7 mouse cellular contexts compared by ENCODE assay signal in genomic region chr3:65494291-65494763, GRCm38 (mm10). TPM values are rescaled to one million over a fixed set of nuclear protein-coding genes. Genes with fewer than 3 reads are reported as not detected.
DNase-seq lines count a peak whose midpoint lies in the region; ATAC-seq and TF ChIP-seq lines count a peak whose summit lies in the region.

No protein-coding gene starts in this region.

- ATAC-seq in heart, embryonic 11.5 days (replicated peaks; ENCODE audit: insufficient number of reproducible peaks, low FRiP score, low TSS enrichment), result peak; percentile 42; the same call in 1 of the 2 replicates
- ATAC-seq in kidney, embryonic 14.5 days (ENCODE audit: low FRiP score, low TSS enrichment), result peak; percentile 32; the same call in 1 of the 2 replicates
- peak; percentile 57; the same call in 1 of the 2 replicates for ATAC-seq in lung, postnatal 0 days

- DNase-seq in R1 (ENCODE audit: low read depth, low spot score), result peak; percentile 43
- DNase-seq in adrenal gland, postnatal 36 days, result peak; percentile 6 to 29
- peak; percentile 59 for DNase-seq in lung, postnatal 0 days (ENCODE audit: low spot score)
- peak; percentile 12 for DNase-seq in testis, postnatal 14 days (ENCODE audit: low spot score)
- DNase-seq in urinary bladder, postnatal 25 days (ENCODE audit: low spot score), result no peak

- H3K36me3 ChIP-seq in heart, embryonic 11.5 days (ENCODE audit: control insufficient read depth, insufficient read depth, low read length), result no peaks in the 10 kb centered on the region
- H3K36me3 ChIP-seq in kidney, embryonic 14.5 days (ENCODE audit: control insufficient read depth, insufficient read depth, low read length), result no peaks in the 10 kb centered on the region
- no peaks in the 10 kb centered on the region for H3K36me3 ChIP-seq in lung, postnatal 0 days (ENCODE audit: insufficient read depth, low read length)

- peak overlapping the region; percentile 53 for H3K4me2 ChIP-seq in heart, embryonic 11.5 days
- peak overlapping the region; percentile 8; the same call in 1 of the 2 replicates for H3K4me2 ChIP-seq in kidney, embryonic 14.5 days (replicated peaks; ENCODE audit: low read depth, low read length)
- H3K4me2 ChIP-seq in lung, postnatal 0 days (replicated peaks; ENCODE audit: low read depth, low read length), result peak overlapping the region; percentile 47

- H3K9ac ChIP-seq in heart, embryonic 11.5 days (ENCODE audit: low read depth, low read length), result no peak overlapping the region
- no peak overlapping the region for H3K9ac ChIP-seq in kidney, embryonic 14.5 days (ENCODE audit: low read depth, low read length)
- 0 out of 2 replicates have a peak overlapping the region, but pooled peaks have one; percentile 2 for H3K9ac ChIP-seq in lung, postnatal 0 days (replicated peaks; ENCODE audit: low read depth)

- peak overlapping the region; percentile 78 for H3K27ac ChIP-seq in heart, embryonic 11.5 days (ENCODE audit: low read depth, low read length)
- 0 out of 2 replicates have a peak overlapping the region, but pooled peaks have one; percentile 7 for H3K27ac ChIP-seq in kidney, embryonic 14.5 days (ENCODE audit: low read depth, low read length)
- H3K27ac ChIP-seq in lung, postnatal 0 days (ENCODE audit: low read length), result peak overlapping the region; percentile 44

- no peak for TF ChIP-seq EP300 in lung, postnatal 0 days (IDR thresholded peaks at IDR 0.05)

- peak overlapping the region; percentile 33; the same call in 1 of the 2 replicates for H3K4me3 ChIP-seq in heart, embryonic 11.5 days (ENCODE audit: low read depth, low read length)
- no peak overlapping the region for H3K4me3 ChIP-seq in kidney, embryonic 14.5 days (ENCODE audit: low read length)
- peak overlapping the region; percentile 19 for H3K4me3 ChIP-seq in lung, postnatal 0 days (ENCODE audit: low read depth, low read length)

- 0 out of 2 replicates have a peak, but pooled peaks have one; percentile 24 for TF ChIP-seq CTCF in lung, postnatal 0 days (IDR thresholded peaks at IDR 0.05)

- H3K27me3 ChIP-seq in heart, embryonic 11.5 days (ENCODE audit: control insufficient read depth, insufficient read depth, low read length), result no peaks in the 10 kb centered on the region
- no peaks in the 10 kb centered on the region for H3K27me3 ChIP-seq in kidney, embryonic 14.5 days (ENCODE audit: control insufficient read depth, insufficient read depth, low read length)
- no peaks in the 10 kb centered on the region for H3K27me3 ChIP-seq in lung, postnatal 0 days (replicated peaks; ENCODE audit: insufficient read depth, low read length)

- peaks cover 4% of the 10 kb centered on the region; the same call in 1 of the 2 replicates for H3K4me1 ChIP-seq in heart, embryonic 11.5 days (ENCODE audit: control insufficient read depth, insufficient read depth, low read length)
- peaks cover 3% of the 10 kb centered on the region; the same call in 1 of the 2 replicates for H3K4me1 ChIP-seq in kidney, embryonic 14.5 days (ENCODE audit: control insufficient read depth, insufficient read depth, low read length)
- no peaks in the 10 kb centered on the region; the same call in 1 of the 2 replicates for H3K4me1 ChIP-seq in lung, postnatal 0 days (ENCODE audit: insufficient read depth, low read depth, low read length)

- 11% methylated on average over 9 of the region's 9 CpGs for WGBS in heart, embryonic 11.5 days (ENCODE audit: insufficient replicate concordance)
- 35% methylated on average over 9 of the region's 9 CpGs for WGBS in kidney, embryonic 14.5 days
- WGBS in lung, postnatal 0 days, result 12% methylated on average over 9 of the region's 9 CpGs

- no peaks in the 10 kb centered on the region for H3K9me3 ChIP-seq in heart, embryonic 11.5 days (replicated peaks; ENCODE audit: control insufficient read depth, low read length)
- no peaks in the 10 kb centered on the region for H3K9me3 ChIP-seq in kidney, embryonic 14.5 days (ENCODE audit: control insufficient read depth, low read length)
- H3K9me3 ChIP-seq in lung, postnatal 0 days (ENCODE audit: low read length), result no peaks in the 10 kb centered on the region

RNA-seq across cellular contexts. Expression of gene Tiparp, which starts 33.9 kb away (rescaled TPM):
- 10 to 100 TPM; 13.7 to 23.8 TPM for total RNA-seq in adrenal gland, postnatal 36 days (2021)
- polyA plus RNA-seq in heart, embryonic 11.5 days (2014; fragmentation: Nextera tagmentation; extraction: Ambion mirVana), result 33.5 and 33.9 TPM in 2 replicates
- 23.1 and 29.9 TPM in 2 replicates for polyA plus RNA-seq in kidney, embryonic 14.5 days (2014; fragmentation: Nextera tagmentation; extraction: Ambion mirVana)
- polyA plus RNA-seq in lung, postnatal 0 days (2015; fragmentation: Nextera tagmentation; extraction: Ambion mirVana), result 45.1 and 45.3 TPM in 2 replicates

Comparison
In these comparisons a context has a peak if more than half of its experiments do, and no peak if none do; other contexts are left out.
1. H3K27ac ChIP-seq: peak in every context shown above with its lines; median percentile 78 in heart, embryonic 11.5 days; 44 in lung, postnatal 0 days; 7 in kidney, embryonic 14.5 days.